Mouse (Mus musculus) stomach, postnatal 0 days (tissue): ENCODE measurements at regions not wholly inside any gene's neighbourhood (a gene's known extent, or its start where the extent isn't known, plus 50 kb on each side); places are given as distances from the start of the nearest gene placed in this dataset.

Experiments
- CTCF ChIP-seq: IDR thresholded peaks from 2 replicates; pipeline ENCODE4 v1.5.1; 2016; ENCODE audit warnings: antibody characterized with exemption, low read depth, mild to moderate bottlenecking, moderate library complexity
- EP300 ChIP-seq: optimal IDR thresholded peaks from 2 replicates; pipeline ENCODE3; 2016; ENCODE audit warnings: antibody characterized with exemption

DNA sequence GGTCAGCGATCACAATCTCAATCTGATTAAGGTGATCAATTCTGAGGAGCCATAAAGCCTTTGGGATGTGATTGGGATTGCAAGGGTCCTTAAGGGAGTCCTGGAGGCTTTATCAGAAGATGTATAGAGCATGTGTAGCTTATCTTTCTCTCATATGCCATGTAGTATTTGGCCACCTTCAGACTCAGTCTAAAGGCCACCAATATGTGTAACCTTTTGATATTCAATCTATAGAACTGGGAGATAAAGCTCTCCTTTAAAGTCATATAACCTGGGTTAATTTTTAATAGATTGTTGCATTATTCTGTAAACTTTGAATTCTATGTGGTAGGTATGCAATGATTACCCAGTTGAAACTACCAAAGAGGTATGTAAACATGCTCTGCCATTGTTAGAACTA, 314.1 kb downstream of the Cdh11 start:
- TF ChIP-seq CTCF (no peak), EP300 (no peak)
